Mouse (Mus musculus): ENCODE results near the gene Atp1a4.

The Atp1a4 gene

DNA sequence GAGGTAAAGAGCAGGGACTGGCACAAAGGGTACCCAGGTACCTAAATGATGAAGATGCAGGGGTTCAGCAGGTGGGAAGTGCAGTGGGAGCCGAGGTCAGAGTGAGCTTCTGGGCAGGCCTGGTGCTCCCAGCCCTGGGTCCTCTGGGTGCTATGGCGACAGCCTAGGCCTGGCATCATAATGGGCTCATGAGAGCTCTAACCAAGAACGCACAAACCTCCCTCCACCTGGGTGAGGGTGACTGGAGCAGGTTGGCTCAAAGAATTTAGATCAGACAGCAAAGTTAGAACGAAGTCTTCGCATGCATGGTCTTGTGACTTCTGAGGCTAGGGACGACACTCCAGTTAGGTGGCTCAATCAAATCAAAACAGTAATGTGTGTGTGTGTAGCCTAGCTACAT is at the start of gene Atp1a4:
Atp1a4 (minus strand) TSS at position 101 of the 400 bp plus-strand sequence.
- DNase-seq (ENCODE audit: low spot score), result no peak

DNA sequence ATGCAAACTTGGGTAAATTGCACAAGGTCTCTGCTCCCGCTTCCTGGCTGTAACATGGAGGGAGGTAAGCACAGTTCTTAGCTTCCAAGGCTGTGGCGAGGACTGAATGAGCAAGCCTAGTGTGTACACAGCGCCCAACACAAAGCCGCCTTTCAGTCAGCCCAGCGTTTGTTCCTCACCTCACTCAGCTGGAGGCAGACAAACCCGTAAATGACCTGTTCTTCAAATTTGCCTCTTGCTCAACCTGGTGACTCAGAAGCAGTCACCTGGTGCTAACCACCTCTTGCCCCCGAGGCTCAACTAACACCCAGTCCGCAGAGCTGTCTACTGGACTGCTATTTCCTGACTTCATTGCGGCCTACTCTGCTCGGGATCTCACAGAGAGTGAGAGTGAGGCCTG is 49.7 kb upstream of the Atp1a4 start:
- DNase-seq (ENCODE audit: low spot score), result no peak

DNA sequence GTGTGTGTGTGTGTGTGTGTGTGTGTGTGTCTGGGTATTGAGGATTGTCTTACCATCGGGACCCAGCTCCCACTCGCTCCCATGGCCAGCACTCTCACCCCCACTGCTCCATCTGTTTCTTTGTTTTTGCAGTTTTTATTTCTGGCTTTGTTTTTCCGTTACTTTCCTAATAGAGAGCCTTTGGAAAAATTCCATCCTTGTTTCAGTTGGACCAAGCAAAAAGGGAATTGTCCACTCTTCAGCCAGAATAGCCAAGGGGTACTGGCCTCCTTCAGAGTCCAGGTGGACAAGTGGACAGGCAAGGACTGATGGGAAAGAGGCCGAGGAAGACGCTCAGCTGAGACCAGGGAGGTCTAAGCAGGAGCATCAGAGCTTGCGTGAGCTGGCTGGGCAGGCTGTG is 48.7 kb upstream of the Atp1a4 start:
- no peak for DNase-seq (ENCODE audit: low spot score)

DNA sequence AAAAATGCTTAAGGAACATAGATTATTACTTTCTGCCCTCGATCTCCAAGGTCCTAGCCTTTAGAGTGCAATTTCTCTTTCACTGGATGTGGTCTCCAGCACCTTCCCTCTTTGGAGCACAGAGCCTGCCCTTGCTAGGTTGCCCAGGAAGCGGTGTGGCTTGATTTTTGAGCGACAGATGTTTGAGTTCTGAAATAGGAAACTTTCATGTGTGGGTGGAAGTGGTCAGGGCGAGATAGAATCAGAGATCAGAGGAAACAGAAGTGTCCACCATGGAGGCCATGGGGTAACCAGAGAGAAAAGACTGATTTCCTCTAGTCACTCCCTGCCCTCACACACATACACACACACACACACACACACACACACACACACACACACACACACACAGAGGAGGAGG is 48.0 kb upstream of the Atp1a4 start:
- no peak for DNase-seq (ENCODE audit: low spot score)

DNA sequence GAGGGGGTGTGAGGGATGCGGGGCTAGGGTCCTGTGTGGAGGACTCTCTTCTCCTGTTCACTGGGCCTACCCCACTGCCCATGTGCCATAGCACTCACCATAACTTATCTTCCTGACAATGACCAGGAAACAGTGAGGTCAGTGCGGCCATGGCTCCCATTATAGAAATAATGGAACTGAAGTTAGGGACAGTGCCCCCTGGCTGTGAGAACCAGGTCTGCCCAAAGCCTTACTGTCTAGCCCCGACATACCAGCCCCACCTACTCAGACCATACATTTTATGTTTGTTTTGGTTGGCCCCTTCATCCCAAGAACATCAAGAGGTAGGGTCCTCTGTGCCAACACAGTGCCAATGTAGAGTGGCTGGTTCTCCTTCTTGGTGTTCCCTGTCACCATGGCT is 47.4 kb upstream of the Atp1a4 start:
- no peak for DNase-seq (ENCODE audit: low spot score)

DNA sequence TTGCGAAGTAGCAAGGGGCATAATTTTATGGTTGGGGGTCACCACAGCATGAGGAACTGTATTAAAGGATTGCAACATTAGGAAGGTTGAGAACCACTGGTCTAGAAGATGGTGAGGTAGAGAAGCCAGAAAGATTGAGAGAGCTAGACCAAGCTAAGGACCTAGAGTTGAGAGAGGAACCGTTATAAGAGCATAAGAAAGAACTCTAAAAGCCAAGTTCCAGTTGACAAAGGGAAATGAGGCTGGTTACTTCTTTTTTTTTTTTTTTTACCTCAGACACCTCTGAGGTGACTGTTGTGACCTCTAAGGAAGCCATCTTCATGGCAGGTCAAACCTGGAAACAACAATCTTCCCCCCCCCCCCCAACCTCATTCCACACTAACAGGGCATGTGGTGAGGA is 46.9 kb upstream of the Atp1a4 start:
- DNase-seq (ENCODE audit: low spot score), result no peak

DNA sequence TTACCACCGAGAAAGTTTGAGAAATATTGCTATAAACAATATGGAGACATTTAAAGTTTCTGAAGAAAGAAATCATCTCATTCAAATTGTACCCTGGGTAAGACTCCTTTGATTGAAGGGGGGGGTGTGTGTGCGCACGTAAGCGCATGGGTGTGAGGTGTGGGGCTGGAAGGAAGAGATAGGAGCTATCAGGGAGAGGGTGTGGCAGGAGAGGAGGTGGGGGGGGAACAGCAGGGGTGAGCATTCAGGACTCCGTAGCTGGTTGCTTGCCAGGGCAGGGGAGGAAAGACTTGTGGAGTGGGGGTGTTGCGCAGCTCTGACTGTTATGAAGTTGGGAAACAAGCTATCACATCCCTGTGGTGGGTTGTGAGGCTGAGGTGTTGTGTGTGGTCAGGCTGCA is 46.2 kb upstream of the Atp1a4 start:
- DNase-seq (ENCODE audit: low spot score), result no peak

DNA sequence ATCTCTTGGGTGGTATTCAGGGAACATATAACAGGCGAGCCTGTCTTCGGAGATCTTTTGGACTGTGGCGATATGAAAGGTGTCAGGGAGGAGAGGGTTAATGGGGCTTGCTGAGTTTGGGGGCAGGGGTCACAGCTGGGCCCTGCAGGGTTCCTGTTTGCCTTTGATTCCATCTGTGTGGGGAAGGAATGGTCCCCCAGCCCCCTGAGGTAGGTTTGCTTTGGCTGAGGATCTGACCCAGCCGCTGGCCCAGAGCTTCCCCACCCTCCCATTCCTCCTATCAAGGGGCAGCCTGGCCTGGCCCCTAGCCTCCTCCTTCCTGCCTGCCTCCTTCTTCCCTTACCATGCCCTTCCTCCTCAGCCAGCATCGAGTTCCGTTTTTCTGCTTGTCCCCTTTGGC is 44.6 kb upstream of the Atp1a4 start:
- no peak for DNase-seq (ENCODE audit: low spot score)

DNA sequence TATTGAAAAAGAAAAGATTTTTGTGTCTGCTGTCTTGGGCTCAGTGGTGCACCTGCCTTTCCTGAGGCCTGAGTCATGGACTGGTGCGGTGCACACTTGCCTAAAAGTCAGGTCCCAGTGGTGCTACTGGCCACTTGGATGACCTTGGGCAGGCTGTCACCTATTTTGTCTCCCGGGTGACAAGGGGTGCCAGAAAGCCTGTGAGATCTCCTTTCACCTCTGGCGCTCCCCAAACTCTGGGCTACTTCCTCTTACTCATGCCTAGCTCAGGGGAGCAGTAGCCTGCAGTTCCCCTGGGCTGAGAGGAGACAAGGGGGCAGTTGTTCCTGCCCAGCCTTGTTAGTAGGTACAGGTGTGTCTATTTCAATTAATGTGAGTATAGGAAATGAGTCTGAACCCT is 44.1 kb upstream of the Atp1a4 start:
- no peak for DNase-seq (ENCODE audit: low spot score)

DNA sequence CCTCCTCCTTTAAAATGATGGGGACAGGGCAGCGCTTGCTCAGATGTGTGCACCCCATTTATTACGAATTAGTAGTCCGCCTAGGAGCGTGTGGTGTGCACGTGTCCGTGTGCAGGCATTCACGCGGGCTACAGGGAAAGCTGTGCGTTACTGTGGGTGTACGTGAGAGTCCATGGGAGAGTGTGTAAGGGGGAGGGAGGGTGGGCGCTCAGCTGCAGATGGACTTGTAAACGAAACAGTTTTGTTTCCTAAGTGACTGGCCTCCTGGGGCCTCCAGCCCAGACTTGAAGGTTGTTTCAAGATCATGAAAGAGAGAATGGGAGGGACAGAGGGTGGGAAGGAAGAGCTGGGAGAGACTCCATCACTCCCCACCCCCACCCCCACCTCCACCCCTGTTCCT is 43.0 kb upstream of the Atp1a4 start:
- no peak for DNase-seq (ENCODE audit: low spot score)

DNA sequence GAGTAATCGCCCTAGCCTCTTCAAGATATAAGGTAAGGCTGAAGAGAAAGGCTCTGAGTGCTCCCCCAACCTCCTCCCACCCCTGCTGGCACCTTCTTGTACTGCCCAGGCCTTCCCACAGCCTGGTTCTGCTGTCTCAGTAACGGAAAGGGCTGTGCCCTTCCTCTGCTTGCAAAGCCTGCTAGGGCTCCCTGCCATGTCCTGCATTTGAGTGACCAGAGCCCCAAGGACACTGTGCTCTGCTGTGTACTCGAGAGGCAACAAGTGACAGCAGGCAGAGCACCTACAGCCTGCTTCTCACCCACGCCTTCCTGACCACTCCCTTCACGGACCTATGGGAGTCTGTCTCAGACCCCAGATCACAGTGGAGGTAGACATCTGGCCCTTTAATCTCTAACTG is 42.0 kb upstream of the Atp1a4 start:
- no peak for DNase-seq (ENCODE audit: low spot score)

DNA sequence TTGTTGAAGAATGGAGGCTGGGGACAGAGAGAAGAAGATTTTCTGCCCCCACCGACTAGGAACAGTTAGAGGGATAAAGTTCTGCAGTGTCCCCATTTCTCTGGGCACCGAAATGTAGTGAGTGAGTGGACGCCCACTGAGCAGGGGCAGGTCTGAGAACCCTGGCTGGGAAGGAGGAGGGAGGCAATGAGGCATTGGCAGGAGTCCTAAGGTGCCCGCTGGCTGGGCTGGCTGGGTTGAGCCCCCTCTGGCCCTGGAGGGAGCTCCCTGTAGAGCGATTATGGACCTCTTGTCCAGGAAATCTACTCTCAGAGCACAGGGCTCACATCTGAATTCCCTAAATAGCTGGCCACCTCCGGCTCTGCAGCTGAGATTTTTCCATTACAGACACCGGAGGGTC is 41.3 kb upstream of the Atp1a4 start:
- DNase-seq (ENCODE audit: low spot score), result no peak

DNA sequence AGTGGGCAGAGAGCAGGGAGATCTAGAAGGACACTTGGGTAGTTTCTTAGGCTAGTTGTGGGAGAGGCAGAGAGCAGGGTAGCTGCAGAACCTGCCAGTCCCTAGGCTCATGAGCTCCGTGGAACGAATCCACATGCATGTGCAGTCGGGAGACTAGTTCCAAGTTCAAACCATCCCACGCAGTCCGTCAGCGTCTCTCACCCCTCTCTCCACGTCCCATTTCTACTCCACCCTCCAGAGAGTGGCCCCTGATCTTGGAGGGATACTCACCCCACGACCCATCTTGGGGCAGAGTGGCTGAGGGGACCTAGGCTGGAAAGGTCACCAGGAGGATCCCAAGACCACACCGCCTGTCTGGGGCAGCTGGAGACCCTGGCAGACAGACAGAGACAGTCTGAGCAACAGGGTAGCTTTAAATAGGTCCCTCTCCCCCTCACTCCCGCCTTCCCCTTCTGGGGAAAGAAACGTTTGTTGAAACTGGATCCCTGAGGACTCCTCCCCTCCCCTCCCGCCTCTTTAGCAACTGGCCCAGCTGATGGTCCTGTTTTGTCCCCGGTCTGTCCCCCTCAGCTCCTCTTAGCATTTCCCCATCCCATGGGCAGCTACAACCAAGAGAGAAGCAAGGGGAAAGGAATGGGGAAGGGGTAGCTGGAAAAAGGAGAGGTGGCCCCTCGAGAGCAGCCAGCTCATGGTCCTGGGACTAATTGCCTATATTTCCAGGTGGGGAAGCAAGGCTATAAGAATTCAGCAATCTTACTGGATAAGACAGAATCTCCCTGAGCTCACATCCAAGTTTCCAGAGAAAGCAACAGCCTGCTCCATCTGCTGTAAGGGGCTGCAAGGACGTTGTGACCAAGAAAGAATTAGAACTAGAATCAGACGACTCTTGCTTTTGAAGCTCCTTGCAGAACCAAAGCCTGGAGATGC is 39.7 kb upstream of the Atp1a4 start, which contains the start of gene Atp1a2:
Atp1a2 (minus strand) TSS at position 454 of the 927 bp plus-strand sequence.
- DNase-seq (ENCODE audit: low spot score), result no peak

DNA sequence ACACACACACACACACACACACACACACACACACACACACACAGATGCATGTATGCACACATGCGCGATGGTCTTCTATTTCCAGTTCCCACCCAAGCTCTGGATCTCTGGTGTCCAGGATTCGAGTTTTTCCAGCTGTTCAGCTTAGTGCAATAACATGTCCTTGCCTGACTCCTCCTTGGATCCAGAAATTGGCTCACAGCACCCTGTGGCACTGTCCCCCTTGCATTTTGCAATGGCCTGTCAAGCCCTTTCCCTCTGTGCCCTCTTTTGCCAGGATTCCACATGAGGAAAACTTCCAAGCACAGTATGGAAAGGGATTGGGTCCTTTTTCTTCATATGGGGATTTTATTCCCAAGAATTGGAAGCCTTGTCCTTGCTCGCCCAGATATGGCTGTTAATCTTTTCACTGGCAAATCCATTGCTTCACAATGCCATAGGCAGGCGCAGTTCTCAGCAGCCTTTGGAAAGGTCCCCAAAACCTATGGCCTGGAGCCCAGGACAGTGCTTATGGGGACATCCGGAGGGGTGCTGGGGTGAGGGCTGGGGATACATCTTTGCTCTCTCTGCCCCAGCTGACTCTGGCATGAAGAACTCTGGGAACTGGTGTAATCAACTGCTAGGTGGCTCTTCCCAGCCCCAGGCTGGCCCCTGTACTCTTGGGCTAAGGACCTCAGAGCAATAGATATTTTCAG is 38.7 kb upstream of the Atp1a4 start:
- no peak for DNase-seq (ENCODE audit: low spot score)

DNA sequence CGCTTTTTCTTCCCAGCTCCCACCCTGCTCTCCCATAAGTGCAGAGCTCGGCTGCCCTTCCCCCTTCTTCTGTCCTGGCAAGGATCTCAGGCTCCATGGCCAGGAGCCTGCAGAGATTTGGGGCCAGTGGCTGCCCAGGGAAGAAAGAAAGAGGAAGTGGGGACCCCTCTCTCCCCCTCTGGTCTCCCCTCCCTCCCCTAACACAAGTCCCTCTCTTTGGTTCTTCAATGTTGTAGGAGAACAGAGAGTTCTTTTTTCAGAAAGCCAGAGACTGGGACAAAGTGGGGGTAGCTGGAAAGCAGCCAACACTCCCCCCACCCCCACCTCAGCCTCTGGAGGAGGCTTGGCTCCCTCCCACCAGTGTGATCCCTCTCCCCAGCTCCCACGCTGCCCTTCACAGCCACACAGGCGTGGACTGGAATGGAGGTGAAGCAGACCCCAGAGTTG is 37.6 kb upstream of the Atp1a4 start:
- no peak for DNase-seq (ENCODE audit: low spot score)

DNA sequence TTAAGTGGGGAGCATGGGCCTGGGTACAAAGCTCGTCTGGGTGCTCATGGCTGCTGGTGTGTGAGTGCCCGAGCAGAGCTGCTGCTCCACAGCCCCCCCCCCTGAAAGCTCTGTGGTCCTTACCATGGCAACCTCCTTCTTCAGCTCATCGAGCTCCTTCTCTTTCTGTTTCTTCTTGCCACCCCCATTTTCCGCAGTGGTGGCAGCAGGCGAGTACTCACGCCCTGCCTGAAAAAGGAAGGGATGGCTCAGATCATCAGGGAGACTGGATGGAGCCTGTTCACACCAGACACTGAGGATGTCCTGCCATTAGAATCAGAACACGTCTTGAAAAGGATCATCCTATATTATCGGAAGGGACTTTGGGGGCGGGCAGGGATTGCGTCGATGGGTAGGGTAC is 35.2 kb upstream of the Atp1a4 start:
- DNase-seq (ENCODE audit: low spot score), result no peak

DNA sequence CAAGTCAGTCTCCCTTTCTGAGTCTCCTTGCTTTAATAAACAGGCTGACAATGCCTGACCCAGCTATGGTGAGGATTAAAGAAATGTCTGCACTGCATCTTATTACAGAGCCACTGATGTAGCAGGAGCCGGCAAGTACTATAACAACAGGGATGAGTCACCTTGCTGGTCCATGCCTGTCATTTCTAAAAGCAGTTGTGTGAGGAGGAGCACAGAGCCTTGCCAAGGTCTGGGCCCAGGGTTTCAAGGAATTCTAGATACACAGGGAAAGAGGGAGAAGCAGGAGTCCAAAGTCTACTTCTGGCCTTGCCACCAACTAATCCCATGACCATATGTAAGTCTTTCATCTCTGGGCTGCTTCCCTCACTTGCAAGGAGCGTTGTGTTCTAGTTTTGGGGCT is 34.7 kb upstream of the Atp1a4 start:
- DNase-seq (ENCODE audit: low spot score), result no peak

DNA sequence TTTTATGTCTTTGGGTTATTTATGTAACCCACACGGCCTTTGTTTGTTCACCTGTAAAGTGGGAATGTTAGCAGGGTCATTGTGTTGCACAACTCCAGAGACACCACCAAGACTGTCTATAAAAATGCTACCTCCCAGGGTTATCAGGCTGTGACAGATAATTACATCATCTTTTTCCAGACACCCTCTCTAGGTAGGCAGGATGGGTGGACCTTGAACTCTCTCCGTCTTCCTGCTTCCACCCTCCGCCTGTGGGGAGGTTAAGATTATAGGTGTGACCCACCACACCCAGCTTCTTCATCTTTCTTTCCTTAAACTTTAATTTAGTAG is 31.4 kb upstream of the Atp1a4 start:
- no peak for DNase-seq (ENCODE audit: low spot score)

DNA sequence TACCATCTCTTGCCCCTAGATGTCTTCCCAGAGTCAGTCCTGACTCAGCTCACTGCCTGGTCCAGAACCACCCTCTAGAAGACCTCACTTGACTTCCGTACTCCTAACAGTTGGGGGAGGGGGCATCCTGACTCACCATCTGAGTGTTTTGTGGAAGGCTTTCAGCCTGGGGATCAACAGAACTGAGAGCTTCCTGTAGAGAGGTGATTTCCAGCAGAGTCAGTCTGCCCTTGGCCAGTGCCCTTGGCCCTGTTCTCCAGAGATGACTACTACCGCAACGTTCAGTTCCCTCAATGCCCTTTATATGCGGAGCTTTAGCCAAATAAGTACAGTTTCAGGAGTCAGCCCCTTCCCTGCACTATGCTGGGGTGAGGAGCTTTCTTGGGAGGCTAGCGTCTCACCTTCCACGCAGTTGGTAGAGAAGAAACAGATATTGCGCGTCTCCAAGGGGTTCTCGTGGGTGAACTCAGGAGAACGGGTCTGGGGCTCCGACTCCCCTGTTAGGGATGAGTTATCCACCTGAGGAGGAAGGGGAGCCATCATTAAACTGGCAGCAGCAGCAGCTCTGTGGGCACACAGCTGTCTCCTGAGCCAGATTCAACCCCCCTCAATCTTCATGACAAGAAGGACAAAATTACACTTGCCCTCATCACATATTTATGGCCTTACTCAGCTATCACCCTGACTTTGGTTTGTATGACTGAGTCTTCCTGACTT is 30.8 kb upstream of the Atp1a4 start:
- DNase-seq (ENCODE audit: low spot score), result no peak

DNA sequence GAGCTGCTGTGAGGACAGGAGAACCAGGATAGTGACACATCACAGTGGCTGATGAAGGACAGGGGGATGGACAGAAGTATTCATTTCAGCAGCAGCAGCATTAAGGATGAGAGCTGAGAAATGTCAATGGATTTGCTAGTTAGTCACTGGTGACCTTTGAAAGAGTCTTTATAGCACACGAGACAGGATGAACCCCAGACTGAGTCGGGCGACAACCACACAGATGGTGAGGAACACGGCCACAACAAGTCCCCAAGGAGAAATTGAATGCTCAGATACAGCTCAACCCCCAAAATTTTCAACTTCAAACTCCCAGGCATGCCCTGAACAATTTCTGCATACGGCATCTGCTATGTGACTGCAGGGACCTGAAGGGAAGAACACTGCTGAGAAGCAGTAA is 28.5 kb upstream of the Atp1a4 start:
- no peak for DNase-seq (ENCODE audit: low spot score)

DNA sequence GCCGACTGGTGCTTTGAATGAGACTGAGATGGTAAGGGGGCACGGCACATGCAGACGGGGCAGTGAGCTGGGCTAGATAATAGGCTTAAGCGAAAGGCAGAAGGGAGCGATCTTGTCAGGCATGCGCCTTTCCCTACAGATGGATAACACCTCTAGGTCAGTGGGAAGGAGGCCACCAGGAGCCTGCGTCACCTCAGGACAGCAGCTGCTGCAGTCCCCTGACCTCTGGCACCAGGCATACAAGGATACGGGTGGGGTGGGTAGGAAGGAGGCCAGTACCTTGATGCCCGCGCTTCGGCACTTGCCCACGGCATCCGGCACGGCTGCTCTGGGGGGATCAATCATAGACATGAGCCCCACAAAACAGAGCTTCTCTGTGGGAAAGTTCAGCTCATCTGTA is 26.0 kb upstream of the Atp1a4 start:
- DNase-seq (ENCODE audit: low spot score), result no peak

DNA sequence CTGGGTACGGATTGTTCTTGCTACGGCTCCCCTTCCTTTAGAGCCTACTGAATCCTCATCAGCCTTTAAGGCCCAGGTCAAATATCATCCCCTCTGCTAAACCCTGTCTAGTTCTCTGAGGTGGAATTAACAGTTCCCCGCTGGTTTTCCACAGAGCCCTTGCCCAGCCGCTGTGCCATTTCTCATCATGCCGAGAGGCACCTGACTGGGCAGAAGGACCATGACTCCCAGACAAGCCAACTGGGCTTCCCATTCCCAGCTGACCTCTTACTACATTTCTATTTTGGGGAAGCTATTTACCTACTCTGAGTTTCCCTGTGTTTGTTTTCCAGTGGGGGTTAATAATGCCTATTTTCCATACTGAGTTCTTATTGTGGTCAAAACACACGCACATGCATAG is 24.9 kb upstream of the Atp1a4 start:
- DNase-seq (ENCODE audit: low spot score), result no peak
